Mouse (Mus musculus): ENCODE data around the gene Accs. TPM values are rescaled to one million over a fixed set of nuclear protein-coding genes. Genes with fewer than 3 reads are reported as not detected.
A peak's percentile ranks its signal among the peaks of the same experiment; 100 is the strongest.

Accs gene
- polyA plus RNA-seq, 1 experiment from 2014 or later: 7.7 TPM

DNA sequence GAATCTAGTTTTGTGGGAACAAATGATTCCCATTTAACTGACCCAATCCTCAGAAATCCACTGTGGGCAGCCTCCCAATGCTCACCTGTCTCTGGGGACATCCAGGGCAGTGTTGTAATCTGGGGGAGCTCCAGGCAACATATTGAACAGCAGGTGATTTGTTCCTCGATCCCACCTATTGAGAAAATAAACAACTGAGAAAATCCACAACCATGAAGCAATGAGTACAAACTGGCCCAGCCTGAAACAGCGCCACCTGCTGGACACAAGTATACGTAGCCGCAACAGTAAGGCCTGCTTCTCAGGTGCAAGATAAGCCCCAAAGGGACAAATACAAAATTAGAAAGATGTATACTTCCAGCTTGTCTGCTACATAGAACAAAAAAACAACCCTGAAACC is 37.9 kb downstream of the Accs start:
- no peak overlapping the region for H3K9ac ChIP-seq (ENCODE audit: low read length)
- H3K4me3 ChIP-seq (ENCODE audit: low read depth, low read length): no peak overlapping the region
- no peaks in the 10 kb centered on the region; the same call in 1 of the 2 replicates for H3K36me3 ChIP-seq (ENCODE audit: control insufficient read depth, insufficient read depth, low read length)
- no peaks in the 10 kb centered on the region for H3K27me3 ChIP-seq (ENCODE audit: control insufficient read depth, insufficient read depth, low read length)
- no peaks in the 10 kb centered on the region for H3K4me1 ChIP-seq (replicated peaks; ENCODE audit: control insufficient read depth, insufficient read depth, low read length)
- WGBS: 27% methylated on average over 4 of the region's 4 CpGs
- DNase-seq (ENCODE audit: low spot score) (peak; percentile 84), ATAC-seq (replicated peaks; ENCODE audit: low FRiP score) (no peak)
- H3K27ac ChIP-seq (ENCODE audit: low read depth, low read length): no peak overlapping the region
- H3K9me3 ChIP-seq (ENCODE audit: control insufficient read depth, low read length): no peaks in the 10 kb centered on the region
- no peak overlapping the region for H3K4me2 ChIP-seq (ENCODE audit: low read depth, low read length, severe bottlenecking)

DNA sequence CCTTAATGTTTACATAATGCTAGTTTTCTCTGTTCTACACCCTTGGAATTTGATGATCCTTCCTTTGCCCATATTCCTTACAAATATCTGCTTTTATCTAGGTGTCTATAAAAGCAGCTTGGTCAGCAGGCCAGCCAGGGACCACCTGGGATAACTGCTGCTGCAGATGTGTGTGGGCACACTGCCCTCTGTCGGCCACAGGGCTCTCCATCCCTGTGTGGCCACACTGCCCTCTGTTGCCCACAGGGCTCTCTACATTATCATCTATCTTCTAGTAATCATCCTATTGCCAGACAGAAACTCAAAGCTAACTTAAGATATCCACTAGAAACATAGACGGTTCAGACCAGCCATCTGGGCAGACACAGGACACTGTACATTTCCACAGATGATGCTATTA is 39.8 kb downstream of the Accs start:
- no peaks in the 10 kb centered on the region for H3K9me3 ChIP-seq (ENCODE audit: control insufficient read depth, low read length)
- H3K9ac ChIP-seq (ENCODE audit: low read length): no peak overlapping the region
- H3K4me3 ChIP-seq (ENCODE audit: low read depth, low read length): no peak overlapping the region
- H3K27me3 ChIP-seq (ENCODE audit: control insufficient read depth, insufficient read depth, low read length): no peaks in the 10 kb centered on the region
- no peak overlapping the region for H3K27ac ChIP-seq (ENCODE audit: low read depth, low read length)
- H3K4me2 ChIP-seq (ENCODE audit: low read depth, low read length, severe bottlenecking): no peak overlapping the region
- ATAC-seq (replicated peaks; ENCODE audit: low FRiP score): no peak
- H3K4me1 ChIP-seq (replicated peaks; ENCODE audit: control insufficient read depth, insufficient read depth, low read length): no peaks in the 10 kb centered on the region
- 7% methylated on average over 2 of the region's 2 CpGs for WGBS
- DNase-seq (ENCODE audit: low spot score): peak; percentile 64
- peaks cover 3% of the 10 kb centered on the region; the same call in 1 of the 2 replicates for H3K36me3 ChIP-seq (ENCODE audit: control insufficient read depth, insufficient read depth, low read length)

DNA sequence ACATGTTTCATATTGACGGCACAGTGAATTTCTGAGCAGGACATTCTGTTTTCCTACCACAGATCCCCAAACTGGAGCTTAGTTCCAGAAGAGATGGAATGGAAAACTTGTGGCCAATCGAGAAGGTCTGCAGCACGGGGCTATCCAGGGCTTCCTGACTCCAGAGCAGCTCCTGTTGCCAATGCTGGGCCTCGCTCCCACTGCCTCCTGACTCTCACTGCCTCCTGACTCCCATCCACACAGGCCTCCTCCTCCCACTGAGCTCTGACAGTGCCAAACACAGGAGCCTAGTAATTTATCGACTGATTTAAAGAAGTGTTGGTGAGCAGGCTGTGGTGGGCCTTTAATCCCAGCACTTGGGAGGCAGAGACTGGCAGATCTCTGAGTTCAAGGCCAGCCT is 41.7 kb downstream of the Accs start:
- Histone ChIP-seq H3K4me2 (ENCODE audit: low read depth, low read length, severe bottlenecking) (no peak overlapping the region), H3K27me3 (ENCODE audit: control insufficient read depth, insufficient read depth, low read length) (no peaks in the 10 kb centered on the region), H3K9ac (ENCODE audit: low read length) (no peak overlapping the region), H3K4me3 (ENCODE audit: low read depth, low read length) (no peak overlapping the region), H3K9me3 (ENCODE audit: control insufficient read depth, low read length) (no peaks in the 10 kb centered on the region), H3K27ac (ENCODE audit: low read depth, low read length) (no peak overlapping the region), H3K4me1 (replicated peaks; ENCODE audit: control insufficient read depth, insufficient read depth, low read length) (no peaks in the 10 kb centered on the region), H3K36me3 (ENCODE audit: control insufficient read depth, insufficient read depth, low read length) (peaks cover 3% of the 10 kb centered on the region; the same call in 1 of the 2 replicates)
- DNase-seq (ENCODE audit: low spot score) (no peak), ATAC-seq (replicated peaks; ENCODE audit: low FRiP score) (no peak)
- WGBS: 91% methylated on average over 5 of the region's 5 CpGs

DNA sequence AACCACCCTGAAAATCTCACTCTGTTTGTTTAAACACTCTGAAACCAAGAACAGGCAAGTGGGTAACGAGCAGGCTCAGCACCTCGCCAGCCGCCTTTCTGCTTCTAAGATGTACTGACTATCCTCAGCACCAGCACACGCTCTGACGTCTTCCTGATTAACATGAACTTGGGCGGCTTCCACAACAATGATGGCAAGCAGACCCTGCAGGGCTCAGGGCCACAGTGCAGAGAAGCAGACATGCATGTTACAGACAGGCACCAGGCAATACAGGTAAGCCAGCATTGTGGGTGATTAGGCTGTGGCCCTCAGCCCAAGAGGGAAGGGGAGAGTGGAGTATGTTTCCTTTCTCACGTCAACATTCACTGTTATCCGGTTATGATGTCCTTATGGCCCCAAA is 42.3 kb downstream of the Accs start:
- Histone ChIP-seq H3K27me3 (ENCODE audit: control insufficient read depth, insufficient read depth, low read length) (no peaks in the 10 kb centered on the region), H3K4me1 (replicated peaks; ENCODE audit: control insufficient read depth, insufficient read depth, low read length) (no peaks in the 10 kb centered on the region), H3K9me3 (ENCODE audit: control insufficient read depth, low read length) (no peaks in the 10 kb centered on the region), H3K4me2 (ENCODE audit: low read depth, low read length, severe bottlenecking) (no peak overlapping the region), H3K36me3 (ENCODE audit: control insufficient read depth, insufficient read depth, low read length) (peaks cover 3% of the 10 kb centered on the region; the same call in 1 of the 2 replicates), H3K4me3 (ENCODE audit: low read depth, low read length) (no peak overlapping the region), H3K27ac (ENCODE audit: low read depth, low read length) (no peak overlapping the region), H3K9ac (ENCODE audit: low read length) (no peak overlapping the region)
- DNase-seq (ENCODE audit: low spot score) (no peak), ATAC-seq (replicated peaks; ENCODE audit: low FRiP score) (no peak)
- 87% methylated on average over 8 of the region's 8 CpGs for WGBS

DNA sequence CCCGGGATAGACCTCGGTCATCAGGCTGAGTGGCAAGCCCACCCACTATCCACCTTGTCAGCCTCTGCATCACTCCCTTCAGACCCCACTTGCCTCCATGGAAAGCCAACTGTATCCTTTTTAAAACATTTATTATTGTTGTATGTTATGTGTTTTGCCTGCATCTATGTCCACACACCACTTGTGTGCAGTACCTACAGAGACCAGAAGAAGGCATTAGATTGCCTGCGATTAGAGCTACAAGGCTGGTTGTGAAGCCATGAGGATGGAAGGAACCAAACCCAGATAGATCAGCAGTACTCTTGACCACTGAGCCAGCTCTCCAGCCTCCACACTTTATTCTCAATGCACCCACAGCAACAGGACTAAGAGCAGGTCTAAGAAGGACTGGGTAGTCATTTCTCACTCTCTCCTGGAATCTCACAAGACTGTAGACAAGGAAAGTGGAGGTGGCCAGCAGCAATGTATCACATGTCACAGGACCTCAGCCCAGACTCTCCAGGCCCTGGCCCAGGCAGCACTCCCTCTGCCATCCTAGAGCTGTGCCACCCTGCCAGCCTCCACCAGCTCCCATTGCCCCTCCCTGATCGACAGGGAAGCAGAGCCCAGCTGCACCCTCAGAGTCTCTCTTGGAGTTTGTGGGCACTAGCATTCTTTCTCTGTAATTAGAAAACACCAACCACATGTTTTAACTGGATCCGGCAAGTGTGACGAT is 43.1 kb downstream of the Accs start:
- H3K27ac ChIP-seq (ENCODE audit: low read depth, low read length): no peak overlapping the region
- WGBS: 85% methylated on average over 6 of the region's 6 CpGs
- no peaks in the 10 kb centered on the region for H3K9me3 ChIP-seq (ENCODE audit: control insufficient read depth, low read length)

DNA sequence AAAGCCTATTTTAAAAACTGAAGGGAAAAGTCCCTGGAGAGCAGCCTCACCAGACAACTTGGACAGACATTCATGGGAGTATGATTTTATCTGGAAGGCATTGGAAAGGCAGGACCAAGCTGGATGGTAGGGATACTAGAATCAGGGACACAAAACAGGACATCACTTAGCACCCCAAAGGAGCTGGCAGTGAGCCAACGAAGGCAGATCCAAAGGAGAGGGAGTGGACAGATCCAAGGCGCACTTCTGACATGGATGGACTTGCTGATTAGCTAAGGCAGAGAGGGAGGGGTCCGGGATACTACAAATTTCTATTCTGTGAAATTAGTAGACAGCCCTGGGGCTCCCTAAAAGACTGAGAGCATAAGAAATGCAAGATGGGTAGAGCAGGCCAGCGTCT is 44.2 kb downstream of the Accs start:
- H3K27me3 ChIP-seq (ENCODE audit: control insufficient read depth, insufficient read depth, low read length): no peaks in the 10 kb centered on the region
- no peak overlapping the region for H3K4me3 ChIP-seq (ENCODE audit: low read depth, low read length)
- no peaks in the 10 kb centered on the region for H3K4me1 ChIP-seq (replicated peaks; ENCODE audit: control insufficient read depth, insufficient read depth, low read length)
- ATAC-seq (replicated peaks; ENCODE audit: low FRiP score): no peak
- no peak overlapping the region for H3K27ac ChIP-seq (ENCODE audit: low read depth, low read length)
- H3K4me2 ChIP-seq (ENCODE audit: low read depth, low read length, severe bottlenecking): no peak overlapping the region
- DNase-seq (ENCODE audit: low spot score): no peak
- 93% methylated on average over 4 of the region's 4 CpGs for WGBS
- H3K9me3 ChIP-seq (ENCODE audit: control insufficient read depth, low read length): no peaks in the 10 kb centered on the region
- peaks cover 3% of the 10 kb centered on the region; the same call in 1 of the 2 replicates for H3K36me3 ChIP-seq (ENCODE audit: control insufficient read depth, insufficient read depth, low read length)
- H3K9ac ChIP-seq (ENCODE audit: low read length): no peak overlapping the region

More for the DNA sequence above, 43.1 kb downstream of the Accs start:
- no peak overlapping the region for H3K4me2 ChIP-seq (ENCODE audit: low read depth, low read length, severe bottlenecking)
- H3K4me1 ChIP-seq (replicated peaks; ENCODE audit: control insufficient read depth, insufficient read depth, low read length): no peaks in the 10 kb centered on the region
- no peak for ATAC-seq (replicated peaks; ENCODE audit: low FRiP score)
- no peak overlapping the region for H3K9ac ChIP-seq (ENCODE audit: low read length)
- H3K36me3 ChIP-seq (ENCODE audit: control insufficient read depth, insufficient read depth, low read length): peaks cover 3% of the 10 kb centered on the region; the same call in 1 of the 2 replicates
- DNase-seq (ENCODE audit: low spot score): no peak
- no peaks in the 10 kb centered on the region for H3K27me3 ChIP-seq (ENCODE audit: control insufficient read depth, insufficient read depth, low read length)
- H3K4me3 ChIP-seq (ENCODE audit: low read depth, low read length): no peak overlapping the region

DNA sequence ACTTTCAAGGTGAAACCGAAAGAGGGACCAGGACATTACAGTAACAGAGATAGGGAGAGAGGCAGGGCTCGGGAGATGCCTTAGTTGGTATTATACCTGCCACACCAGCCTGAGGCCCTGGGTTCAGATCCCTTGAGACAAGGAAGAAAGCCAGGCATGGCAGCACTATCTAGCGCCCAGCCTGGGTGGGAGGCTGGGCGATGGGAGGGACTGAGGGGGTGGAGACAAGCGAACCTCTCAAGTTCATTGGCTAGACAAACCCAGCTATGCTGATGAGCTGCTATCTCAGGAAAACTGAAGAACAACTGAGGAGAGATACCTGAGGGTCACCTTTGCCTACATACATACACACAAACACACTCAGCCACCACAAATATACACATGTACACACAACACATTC is 44.7 kb downstream of the Accs start:
- Histone ChIP-seq H3K4me2 (ENCODE audit: low read depth, low read length, severe bottlenecking) (no peak overlapping the region), H3K27me3 (ENCODE audit: control insufficient read depth, insufficient read depth, low read length) (no peaks in the 10 kb centered on the region), H3K9me3 (ENCODE audit: control insufficient read depth, low read length) (no peaks in the 10 kb centered on the region), H3K4me1 (replicated peaks; ENCODE audit: control insufficient read depth, insufficient read depth, low read length) (no peaks in the 10 kb centered on the region), H3K4me3 (ENCODE audit: low read depth, low read length) (no peak overlapping the region), H3K36me3 (ENCODE audit: control insufficient read depth, insufficient read depth, low read length) (peaks cover 3% of the 10 kb centered on the region; the same call in 1 of the 2 replicates), H3K9ac (ENCODE audit: low read length) (no peak overlapping the region), H3K27ac (ENCODE audit: low read depth, low read length) (no peak overlapping the region)
- ATAC-seq (replicated peaks; ENCODE audit: low FRiP score) (no peak), DNase-seq (ENCODE audit: low spot score) (no peak)
- 79% methylated on average over 5 of the region's 5 CpGs for WGBS

DNA sequence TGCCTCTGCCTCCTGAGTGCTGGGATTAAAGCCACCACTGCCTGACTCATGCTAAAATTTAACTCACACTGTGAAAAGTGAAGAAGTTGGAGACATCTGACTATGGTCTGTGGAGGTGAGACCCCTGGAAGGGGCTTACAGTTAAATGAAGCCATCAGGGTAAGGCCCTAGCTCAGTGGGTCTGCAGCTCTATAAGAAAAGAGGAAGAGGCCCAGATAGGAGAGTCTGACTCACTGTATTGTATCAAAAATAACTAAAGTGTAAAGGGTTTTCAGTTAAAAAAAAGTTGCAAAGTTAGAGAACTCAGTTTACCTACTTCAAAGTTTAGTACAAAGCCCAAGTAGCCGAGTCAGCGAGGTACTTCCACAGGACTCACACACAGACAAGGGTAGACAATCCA is 46.8 kb downstream of the Accs start:
- Histone ChIP-seq H3K27ac (ENCODE audit: low read depth, low read length) (no peak overlapping the region), H3K9ac (ENCODE audit: low read length) (no peak overlapping the region), H3K27me3 (ENCODE audit: control insufficient read depth, insufficient read depth, low read length) (no peaks in the 10 kb centered on the region), H3K36me3 (ENCODE audit: control insufficient read depth, insufficient read depth, low read length) (peaks cover 3% of the 10 kb centered on the region; the same call in 1 of the 2 replicates), H3K4me2 (ENCODE audit: low read depth, low read length, severe bottlenecking) (no peak overlapping the region), H3K4me1 (replicated peaks; ENCODE audit: control insufficient read depth, insufficient read depth, low read length) (no peaks in the 10 kb centered on the region), H3K4me3 (ENCODE audit: low read depth, low read length) (no peak overlapping the region), H3K9me3 (ENCODE audit: control insufficient read depth, low read length) (no peaks in the 10 kb centered on the region)
- no peak for ATAC-seq (replicated peaks; ENCODE audit: low FRiP score)
- no peak for DNase-seq (ENCODE audit: low spot score)
- 96% methylated on average over 2 of the region's 2 CpGs for WGBS

DNA sequence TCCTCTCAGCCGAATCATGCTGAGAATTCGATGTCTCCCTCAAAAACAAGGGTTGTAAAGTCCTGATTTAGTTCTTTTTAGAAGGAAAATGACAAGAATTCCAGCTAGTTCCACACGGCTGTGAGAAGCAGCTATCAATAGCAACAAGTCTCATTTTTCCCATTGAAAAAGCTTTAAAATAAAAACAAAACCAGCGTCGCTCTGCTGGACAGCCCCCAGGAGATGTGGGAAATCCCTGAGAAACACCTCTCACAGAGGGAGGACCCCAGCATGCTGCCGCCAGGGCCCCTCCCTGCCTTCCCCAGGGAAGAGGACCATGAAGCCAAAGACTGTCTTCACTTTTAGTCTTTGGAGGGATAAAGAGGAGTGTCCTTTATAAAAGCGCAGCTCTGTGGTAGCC is 48.6 kb downstream of the Accs start:
- Histone ChIP-seq H3K9ac (ENCODE audit: low read length) (no peak overlapping the region), H3K36me3 (ENCODE audit: control insufficient read depth, insufficient read depth, low read length) (peaks cover 3% of the 10 kb centered on the region; the same call in 1 of the 2 replicates), H3K27me3 (ENCODE audit: control insufficient read depth, insufficient read depth, low read length) (no peaks in the 10 kb centered on the region), H3K4me1 (replicated peaks; ENCODE audit: control insufficient read depth, insufficient read depth, low read length) (no peaks in the 10 kb centered on the region), H3K27ac (ENCODE audit: low read depth, low read length) (no peak overlapping the region), H3K4me3 (ENCODE audit: low read depth, low read length) (no peak overlapping the region), H3K9me3 (ENCODE audit: control insufficient read depth, low read length) (no peaks in the 10 kb centered on the region), H3K4me2 (ENCODE audit: low read depth, low read length, severe bottlenecking) (no peak overlapping the region)
- ATAC-seq (replicated peaks; ENCODE audit: low FRiP score) (no peak), DNase-seq (ENCODE audit: low spot score) (no peak)
- 78% methylated on average over 7 of the region's 7 CpGs for WGBS

Data from forebrain, embryonic 11.5 days (tissue).